Mouse (Mus musculus): Measurements from ENCODE around the gene Pnpla8. TPM values are rescaled to one million over a fixed set of nuclear protein-coding genes. Genes with fewer than 3 reads are reported as not detected.

The Pnpla8 gene
- 64.8 TPM for total RNA-seq (2023)

DNA sequence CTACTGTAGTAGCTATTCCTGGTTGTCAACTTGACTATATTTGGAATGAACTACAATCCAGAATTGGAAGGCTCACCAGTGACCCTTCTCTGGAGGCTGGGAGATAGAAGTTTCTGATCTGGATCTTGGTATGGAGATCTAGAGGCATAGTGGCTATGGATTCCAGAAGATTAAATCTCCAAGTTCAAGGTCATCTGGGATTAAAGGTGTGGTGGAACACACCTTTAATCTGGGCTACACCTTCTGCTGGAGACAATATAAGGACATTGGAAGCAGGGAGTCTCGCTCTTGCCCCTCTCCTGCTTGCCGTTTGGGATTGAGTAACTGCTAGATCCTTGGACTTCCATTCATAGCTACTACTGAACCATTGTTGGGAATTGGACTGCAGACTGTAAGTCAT, at the start of gene Pnpla8:
TSS of gene Pnpla8 (plus strand) at position 301 of the 400 bp plus-strand sequence.

DNA sequence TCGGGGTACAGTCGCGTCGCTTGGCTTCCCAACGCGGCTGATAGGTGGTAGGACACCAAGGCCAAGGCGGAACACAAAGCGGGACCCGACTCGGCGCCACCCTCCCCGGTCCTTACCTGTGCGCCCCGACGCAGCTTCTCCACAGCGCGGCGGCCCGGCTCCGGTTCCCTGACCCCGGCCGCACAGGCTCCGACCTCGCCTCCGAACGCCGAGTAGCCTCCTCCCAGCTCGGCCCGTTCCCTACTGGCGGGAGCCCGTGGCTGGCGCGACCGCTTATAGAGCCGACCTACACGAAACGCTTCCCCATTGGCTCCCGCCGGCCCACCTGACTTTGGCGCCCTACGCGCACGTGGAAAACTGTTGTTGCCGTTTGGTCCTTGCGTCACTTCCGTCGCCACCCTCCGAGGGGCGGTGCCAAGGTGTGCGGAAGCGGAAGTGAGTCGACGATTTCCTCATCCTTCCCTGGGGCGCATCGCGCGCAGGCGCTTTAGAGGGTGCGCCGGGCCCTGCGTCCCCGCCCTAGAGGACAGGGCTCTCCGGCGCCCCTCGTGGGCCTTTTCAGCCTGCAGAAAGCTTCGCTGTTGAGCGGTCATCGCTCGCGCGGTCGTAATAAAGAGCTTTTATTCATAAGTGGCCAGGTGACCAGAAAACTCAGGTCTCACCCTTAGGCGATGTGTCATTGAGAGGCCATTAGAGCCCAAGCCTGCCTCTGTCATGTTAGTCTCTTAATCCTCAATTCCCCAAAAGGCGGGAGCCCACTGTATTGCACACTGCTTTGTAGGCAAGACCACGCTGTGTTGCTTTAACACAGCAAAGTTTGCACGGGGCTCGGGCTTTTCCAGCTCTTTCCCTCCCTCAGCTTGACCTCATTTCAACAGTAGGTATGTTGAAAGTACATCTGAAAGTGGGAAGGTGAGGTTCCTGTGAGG, 11.1 kb upstream of the Pnpla8 start, which contains the start of gene Dnajb9:
TSS of gene Dnajb9 (minus strand) at position 503 of the 929 bp plus-strand sequence.

DNA sequence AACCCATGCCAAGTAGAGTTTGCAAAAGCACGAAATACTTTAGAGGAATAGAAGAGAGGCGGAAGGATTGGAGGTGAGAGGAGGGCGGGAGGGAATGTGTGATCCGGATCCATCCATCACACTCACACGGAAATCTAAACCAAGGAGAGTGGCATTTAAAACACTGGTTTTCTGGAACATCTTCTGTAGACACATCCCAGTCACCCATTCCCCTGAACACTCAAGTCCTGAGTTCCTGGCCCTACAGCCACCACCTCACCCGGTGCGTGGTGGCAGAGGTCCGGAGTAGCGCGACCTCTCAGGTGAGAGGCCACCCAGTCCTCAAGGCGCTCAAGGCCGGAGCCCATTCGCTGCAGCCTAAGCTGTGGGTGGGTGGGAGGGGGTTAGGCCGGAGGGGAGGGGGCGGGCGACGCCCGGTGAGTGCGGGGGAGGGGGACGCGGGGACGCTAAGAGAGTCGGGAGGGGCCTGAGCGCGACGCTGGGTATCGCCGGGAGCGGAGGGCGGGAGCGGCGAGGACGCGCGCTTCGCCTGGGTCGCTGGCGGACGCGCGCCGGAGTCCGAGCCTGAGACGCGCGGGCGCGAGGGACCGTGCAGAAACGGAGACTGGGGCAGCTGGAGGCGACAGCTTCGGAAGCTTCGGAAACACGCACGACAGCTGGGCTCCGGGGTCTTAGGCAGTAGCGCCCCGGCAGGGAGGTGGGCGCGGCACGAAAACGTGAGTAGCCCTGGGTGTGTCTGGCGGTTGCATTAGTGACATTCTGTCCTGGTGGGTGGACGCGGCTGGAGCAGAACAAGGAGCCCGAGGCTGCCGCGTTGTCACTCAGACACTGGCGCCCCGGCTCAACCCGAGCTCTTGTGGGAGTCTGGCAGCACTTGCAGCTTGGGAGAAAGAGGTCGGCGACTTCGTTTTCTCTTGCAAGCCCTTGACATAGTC, 107.5 kb downstream of the Pnpla8 start, which contains the start of gene Nrcam:
TSS of gene Nrcam (plus strand) at position 505 of the 935 bp plus-strand sequence.

Other genes starting within 250 kb of the Pnpla8 start
- gene Dnajb9, start 11.0 kb upstream of the Pnpla8 start, total RNA-seq (2023), result 161 TPM
- not detected for gene Nrcam, start 107.5 kb downstream of the Pnpla8 start, total RNA-seq (2023)

All from CD8-positive naive resting alpha-beta T cell, adult 57 days (primary cell).